Mouse (Mus musculus): ENCODE results near the gene Tnfrsf19.

The Tnfrsf19 gene

GRCm38 (mm10) chr14:61046091-61046681, at the start of gene Tnfrsf19:
Tnfrsf19 (minus strand) TSS chr14:61046490.
- in situ Hi-C loops (cut with MboI, MseI) = no loop called here

GRCm38 (mm10) chr14:61092073-61092472, 45.8 kb upstream of the Tnfrsf19 start:
- in situ Hi-C loops (cut with MboI, MseI) = no loop called here

- in situ Hi-C loops (cut with MboI, MseI) = no loop called here
Measured at GRCm38 (mm10) chr14:61090955-61091354, 44.7 kb upstream of the Tnfrsf19 start.

- in situ Hi-C loops (cut with MboI, MseI) = no loop called here
Measured at GRCm38 (mm10) chr14:61088187-61088586, 41.9 kb upstream of the Tnfrsf19 start.

DNA sequence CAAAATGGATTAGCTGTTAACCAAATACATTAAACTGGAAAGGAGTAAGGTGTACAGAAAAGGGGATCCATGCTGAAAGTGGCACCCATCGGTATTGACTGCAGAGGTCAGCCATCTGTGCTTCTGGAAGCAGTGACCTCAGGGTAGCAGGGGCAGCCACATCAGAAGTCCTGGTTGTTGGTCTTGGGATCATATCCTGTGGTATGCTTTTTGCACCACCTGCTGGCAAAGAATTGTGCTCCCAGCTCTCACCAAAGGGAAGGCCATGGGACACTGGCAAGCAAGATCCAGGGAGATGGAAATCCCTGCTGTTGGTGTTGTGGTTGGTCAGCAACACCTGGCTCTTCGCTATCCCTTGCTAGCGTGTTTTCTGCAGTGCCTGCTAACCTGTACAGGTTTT, 39.0 kb upstream of the Tnfrsf19 start:
- in situ Hi-C loops (cut with MboI, MseI) = no loop called here

DNA sequence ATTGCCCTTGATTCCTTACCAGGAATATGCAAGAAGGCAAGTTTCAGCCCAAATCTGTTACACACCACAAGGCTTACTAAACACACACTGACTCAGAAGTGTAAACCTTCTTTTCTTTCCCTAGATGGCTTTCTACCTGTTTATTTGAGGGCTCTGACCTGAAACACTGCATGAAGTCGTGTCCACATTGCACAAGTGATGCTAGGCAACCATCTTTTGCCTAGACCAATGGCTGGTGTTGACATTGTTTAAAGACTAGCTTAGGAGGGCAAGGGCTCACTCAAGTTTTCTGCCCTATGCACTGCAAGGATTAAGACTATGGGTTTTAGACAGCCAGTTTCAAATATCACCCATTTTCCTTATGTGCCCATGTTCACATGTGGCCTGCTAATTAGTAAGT, 23.3 kb upstream of the Tnfrsf19 start:
- in situ Hi-C loops (cut with MboI, MseI) = no loop called here

GRCm38 (mm10) chr14:61061729-61062128, 15.4 kb upstream of the Tnfrsf19 start:
- in situ Hi-C loops (cut with MboI, MseI) = no loop called here

DNA sequence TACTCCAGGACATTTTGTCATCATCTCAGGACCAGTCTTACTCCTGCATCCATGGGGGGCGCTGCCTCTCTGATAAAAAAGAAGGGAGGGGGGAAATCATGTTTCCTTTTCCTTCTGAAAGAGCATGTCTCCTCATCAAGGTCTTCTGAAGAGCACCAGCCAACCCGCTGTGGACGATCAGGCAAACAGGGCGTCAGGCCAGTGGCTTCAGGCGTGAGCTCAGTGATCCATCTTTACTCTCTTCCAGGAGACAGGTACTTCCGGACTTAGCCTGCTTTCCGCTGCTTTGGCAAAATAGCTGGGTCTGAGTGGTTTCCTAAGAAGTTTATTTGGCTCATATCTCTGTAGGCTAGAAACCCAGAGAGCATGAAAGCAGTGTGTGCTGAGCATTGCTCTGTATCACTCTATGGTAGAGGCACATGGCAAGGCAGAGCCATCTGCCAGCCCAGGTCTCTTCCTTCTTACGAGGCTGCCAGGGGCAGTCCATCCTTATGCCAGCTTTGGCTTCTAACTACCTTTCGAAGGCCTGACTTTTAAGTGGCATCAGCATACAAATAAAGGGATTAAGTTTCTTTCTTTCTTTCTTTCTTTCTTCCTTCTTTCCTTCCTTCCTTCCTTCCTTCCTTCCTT, 13.1 kb upstream of the Tnfrsf19 start:
- in situ Hi-C loops (cut with MboI, MseI) = no loop called here

DNA sequence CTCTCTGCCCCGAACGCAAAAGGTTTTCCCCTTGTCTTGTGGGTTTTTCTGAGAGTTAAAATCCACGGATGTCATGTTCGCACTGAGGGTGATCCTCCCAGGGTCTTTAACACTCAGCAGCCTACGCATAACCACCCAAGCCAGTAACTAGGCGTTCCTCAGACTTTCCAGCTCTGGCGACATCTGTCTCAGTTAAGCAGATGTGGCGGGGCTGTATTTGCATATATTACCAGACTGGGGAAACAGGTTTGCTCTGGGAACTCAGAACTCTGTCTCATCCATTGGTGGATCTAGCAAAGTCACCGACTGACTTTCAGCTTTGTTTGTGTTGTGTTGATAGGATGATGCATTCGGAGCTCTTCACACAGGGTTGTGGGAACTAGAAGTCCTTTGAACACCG, 10.7 kb upstream of the Tnfrsf19 start:
- in situ Hi-C loops (cut with MboI, MseI) = no loop called here

GRCm38 (mm10) chr14:61056445-61056844, 10.2 kb upstream of the Tnfrsf19 start:
- in situ Hi-C loops (cut with MboI, MseI) = no loop called here

GRCm38 (mm10) chr14:61055864-61056263, 9.6 kb upstream of the Tnfrsf19 start:
- in situ Hi-C loops (cut with MboI, MseI) = no loop called here

DNA sequence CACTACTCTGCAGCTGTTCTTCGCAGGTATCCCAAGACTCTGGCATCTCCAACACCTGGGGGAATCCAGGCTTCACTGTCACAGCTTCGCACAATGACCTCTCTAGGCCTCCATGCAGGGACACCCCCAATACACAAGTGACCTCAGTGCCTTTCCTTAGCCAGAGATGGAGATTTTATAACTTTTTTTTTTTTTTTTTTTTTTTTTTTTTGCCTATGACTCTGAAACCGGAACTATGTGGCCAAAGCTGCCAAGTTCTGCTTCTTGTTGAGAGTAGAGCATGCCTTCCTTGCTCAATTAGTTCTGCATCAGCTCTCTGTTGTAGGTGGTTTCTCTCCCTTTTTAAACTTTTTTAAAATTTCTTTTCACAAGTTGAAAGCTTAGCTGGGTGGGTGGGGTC, 5.9 kb upstream of the Tnfrsf19 start:
- in situ Hi-C loops (cut with MboI, MseI) = no loop called here

DNA sequence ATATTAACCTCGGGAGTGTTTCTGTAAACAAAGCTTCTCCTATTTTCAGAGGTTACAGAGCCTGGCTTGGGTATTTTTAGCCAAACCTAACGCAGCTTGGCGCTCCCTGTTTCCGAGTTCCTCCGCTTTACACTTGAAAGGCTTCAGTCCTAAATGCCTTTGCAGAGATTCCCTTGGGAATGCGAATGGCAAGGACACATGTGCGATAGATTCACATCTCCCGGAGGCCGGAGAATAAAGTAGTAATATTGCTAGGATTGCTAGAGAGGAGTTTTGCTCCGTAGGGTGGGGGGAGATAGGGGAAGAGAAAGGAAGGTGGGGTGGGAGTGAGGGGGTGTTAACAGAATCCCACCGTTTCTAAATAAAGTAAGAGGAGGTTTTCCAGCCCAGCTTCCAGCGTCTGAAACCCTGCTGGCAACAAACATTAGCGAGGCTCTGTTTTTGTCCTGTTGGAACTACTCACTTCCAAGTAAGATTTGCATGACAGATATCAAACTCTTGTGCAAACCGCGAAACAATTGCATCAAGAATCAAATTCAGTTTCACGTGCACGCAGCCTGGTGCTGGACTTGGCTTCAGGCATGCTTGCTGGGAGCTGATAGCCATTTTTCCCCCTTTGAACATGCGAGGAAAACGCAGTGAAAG, 722 bp downstream of the Tnfrsf19 start:
- in situ Hi-C loops (cut with MboI, MseI) = no loop called here

DNA sequence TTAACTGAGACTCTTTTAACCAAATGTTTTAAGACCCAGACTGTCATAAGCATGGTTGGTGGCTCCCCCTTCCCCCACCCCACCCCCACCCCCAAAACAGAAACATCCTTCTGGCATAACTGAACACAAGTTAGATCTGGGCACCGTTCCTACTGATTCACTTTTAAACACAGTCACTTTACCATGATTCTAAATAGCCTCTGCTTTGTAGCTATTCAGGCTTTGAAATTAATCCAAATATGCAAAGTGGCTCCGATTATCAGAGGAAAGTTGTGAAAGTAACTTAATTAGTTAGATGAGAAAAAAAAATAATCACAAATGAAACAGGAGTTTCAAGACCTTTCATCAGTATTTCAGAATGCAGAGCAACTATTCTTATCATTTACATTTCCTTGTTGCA, 2.0 kb downstream of the Tnfrsf19 start:
- in situ Hi-C loops (cut with MboI, MseI) = no loop called here

DNA sequence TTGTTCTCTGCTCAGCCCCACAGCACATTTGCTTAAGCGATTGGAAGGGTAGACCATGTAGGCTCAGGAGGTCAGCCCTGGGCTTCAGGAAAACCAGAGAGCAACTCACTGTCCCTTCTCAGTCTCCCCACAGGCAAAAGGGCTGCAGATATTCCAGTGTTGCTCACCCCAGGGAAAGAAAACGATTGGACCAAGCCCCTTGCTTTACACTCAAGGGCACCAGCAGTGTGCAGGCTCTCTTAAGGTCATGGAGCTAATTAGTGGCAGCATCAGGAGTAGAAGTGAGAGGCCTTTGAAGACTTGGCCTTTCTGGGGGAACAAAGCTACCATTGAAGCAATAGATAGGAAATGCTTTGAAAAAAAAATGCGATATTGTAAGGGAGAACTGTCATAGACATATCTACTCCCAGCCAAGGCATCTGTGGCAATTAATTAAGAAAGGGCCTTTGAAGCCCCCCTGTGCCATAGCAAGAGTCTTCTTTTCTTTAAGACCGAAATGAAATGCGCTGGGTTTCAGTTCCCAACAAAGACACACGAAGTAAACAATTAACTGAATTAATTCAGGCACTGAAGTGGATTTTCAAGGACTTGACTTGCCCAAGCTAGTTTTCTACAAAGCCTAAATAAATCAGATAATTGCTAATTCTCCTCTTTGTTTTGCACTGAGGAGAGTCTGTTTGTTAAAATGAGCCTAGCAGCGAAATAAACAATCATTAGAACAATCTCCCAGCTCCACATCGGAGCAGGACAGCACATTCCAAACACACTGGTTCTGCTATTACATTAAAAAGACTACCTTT, 2.6 kb downstream of the Tnfrsf19 start:
- in situ Hi-C loops (cut with MboI, MseI) = no loop called here

DNA sequence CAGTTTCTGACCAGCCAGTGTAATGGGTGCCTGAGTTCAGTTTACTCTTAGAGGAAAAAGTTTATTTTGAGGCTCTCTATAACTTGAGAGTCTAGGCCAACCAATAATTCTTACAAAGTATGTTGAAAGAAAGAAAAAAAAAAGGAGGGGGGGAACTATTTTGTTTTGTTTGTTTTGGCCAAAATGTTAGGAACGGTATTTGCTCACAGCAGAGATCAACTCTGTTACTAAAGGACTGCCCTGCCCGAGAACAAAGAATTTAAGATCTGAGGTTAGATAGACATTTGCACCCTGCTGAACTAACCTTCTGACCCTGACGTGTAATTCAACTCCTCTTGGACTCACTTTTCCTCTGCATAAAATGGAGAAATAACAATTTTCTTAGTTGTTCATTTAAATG, 4.0 kb downstream of the Tnfrsf19 start:
- in situ Hi-C loops (cut with MboI, MseI) = no loop called here

- in situ Hi-C loops (cut with MboI, MseI) = no loop called here
Measured at GRCm38 (mm10) chr14:61040236-61040635, 6.1 kb downstream of the Tnfrsf19 start.

- in situ Hi-C loops (cut with MboI, MseI) = no loop called here
Measured at GRCm38 (mm10) chr14:61038082-61038472, 8.2 kb downstream of the Tnfrsf19 start.

- in situ Hi-C loops (cut with MboI, MseI) = no loop called here
Measured at GRCm38 (mm10) chr14:61037321-61038081, 8.8 kb downstream of the Tnfrsf19 start.

GRCm38 (mm10) chr14:61030366-61030765, 15.9 kb downstream of the Tnfrsf19 start:
- in situ Hi-C loops (cut with MboI, MseI) = no loop called here

DNA sequence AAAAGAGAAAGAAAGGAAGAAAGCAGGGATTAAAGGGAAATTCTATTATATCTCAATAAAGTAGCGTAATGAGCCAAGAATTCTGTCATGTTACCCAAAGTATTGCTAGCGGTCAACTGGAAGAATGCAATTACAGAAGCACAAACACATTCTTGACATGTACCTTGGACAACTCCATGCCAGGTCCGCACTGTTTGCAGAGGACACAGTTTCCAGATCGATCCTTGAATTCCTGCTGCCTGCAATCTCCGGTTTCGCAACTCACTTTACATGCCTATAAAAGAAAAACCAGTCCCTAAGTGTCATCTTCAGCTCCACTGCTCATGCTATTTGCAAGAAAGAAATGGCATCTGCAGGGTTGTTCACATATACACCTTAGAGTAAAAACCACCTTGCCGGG, 22.3 kb downstream of the Tnfrsf19 start:
- in situ Hi-C loops (cut with MboI, MseI) = no loop called here

GRCm38 (mm10) chr14:61022383-61022782, 23.9 kb downstream of the Tnfrsf19 start:
- in situ Hi-C loops (cut with MboI, MseI) = no loop called here

Data from regulatory T cell (primary cell).